Mouse (Mus musculus) kidney, postnatal 0 days (tissue): ENCODE results near the gene Arhgef10l. TPM values are rescaled to one million over a fixed set of nuclear protein-coding genes. Genes with fewer than 3 reads are reported as not detected.
A peak's percentile ranks its signal among the peaks of the same experiment; 100 is the strongest.

Experiments used
- ATAC-seq: fragments of 200-750 bp; cut with Nextera tagmentation; replicated peaks from 2 replicates; pipeline ENCODE4 v1.8.0; 2017; ENCODE audit warnings: low read depth, moderate number of reproducible peaks, moderate TSS enrichment, moderate library complexity; ENCODE audit not compliant: low FRiP score
- DNase-seq: peaks from one replicate; pipeline ENCODE4 v3.0.0-alpha.2; 2016; ENCODE audit warnings: low spot score
- H3K27ac ChIP-seq: fragments of 300-500 bp; sonication (generic); 2 replicates; pipeline ENCODE4 v1.5.1; 2014; ENCODE audit warnings: mild to moderate bottlenecking
- H3K27me3 ChIP-seq: fragments of 300-500 bp; sonication (generic); 2 replicates; pipeline ENCODE4 v1.6.1; 2014; ENCODE audit warnings: low read length, mixed read lengths; ENCODE audit not compliant: insufficient read depth
- H3K36me3 ChIP-seq: fragments of 300-500 bp; sonication (generic); 2 replicates; pipeline ENCODE4 v1.6.1; 2014; ENCODE audit warnings: low read length, mixed read lengths; ENCODE audit not compliant: insufficient read depth
- H3K4me1 ChIP-seq: fragments of 300-500 bp; sonication (generic); replicated peaks from 2 replicates; pipeline ENCODE4 v1.6.1; 2014; ENCODE audit warnings: antibody characterized with exemption, low read length, mixed read lengths; ENCODE audit not compliant: insufficient read depth
- H3K4me2 ChIP-seq: fragments of 300-500 bp; sonication (generic); 2 replicates; pipeline ENCODE4 v1.6.1; 2014; ENCODE audit warnings: mild to moderate bottlenecking, low read length, moderate library complexity, mixed read lengths
- H3K4me3 ChIP-seq: fragments of 300-500 bp; sonication (generic); replicated peaks from 2 replicates; pipeline ENCODE4 v1.5.1; 2014; ENCODE audit warnings: low read depth, low read length
- H3K9ac ChIP-seq: fragments of 300-500 bp; sonication (generic); 2 replicates; pipeline ENCODE4 v1.6.1; 2014; ENCODE audit warnings: low read depth, low read length
- H3K9me3 ChIP-seq: fragments of 300-500 bp; sonication (generic); replicated peaks from 2 replicates; pipeline ENCODE4 v1.6.1; 2016; ENCODE audit warnings: low read length, inconsistent platforms, mixed read lengths
- CTCF ChIP-seq: IDR thresholded peaks from 2 replicates; pipeline ENCODE4 v1.5.1; 2016; ENCODE audit warnings: antibody characterized with exemption, low read depth, mild to moderate bottlenecking, moderate library complexity
- WGBS: fragments of 180-500 bp; shearing (Covaris S2); extraction: QIAGEN DNeasy Blood & Tissue Kit; methylation state at CpG from one replicate; pipeline ENCODE4 v1.1.7; 2014; 5-methylcytosine and 5-hydroxymethylcytosine counted together
- polyA plus RNA-seq: library from polyadenylated mRNA; unstranded; fragments of >200 nt; fragmentation: Nextera tagmentation; extraction: Ambion mirVana; gene quantifications from 2 replicates; pipeline ENCODE4 v1.2.1, GENCODE M21; 2015

Arhgef10l gene
- polyA plus RNA-seq, 1 experiment from 2014 or later = 21.2 TPM

GRCm38 (mm10) chr4:140522873-140523272, 142.9 kb downstream of the Arhgef10l start:
- H3K9ac ChIP-seq = no peak overlapping the region
- H3K9me3 ChIP-seq = no peaks in the 10 kb centered on the region
- no peak for ATAC-seq
- TF ChIP-seq CTCF = no peak
- 94% methylated on average over 4 of the region's 4 CpGs for WGBS
- H3K4me3 ChIP-seq = no peak overlapping the region
- DNase-seq = no peak
- H3K27ac ChIP-seq = no peak overlapping the region
- no peak overlapping the region for H3K4me2 ChIP-seq
- no peaks in the 10 kb centered on the region for H3K27me3 ChIP-seq
- no peaks in the 10 kb centered on the region; the same call in 1 of the 2 replicates for H3K4me1 ChIP-seq
- peaks cover 28% of the 10 kb centered on the region for H3K36me3 ChIP-seq

- Histone ChIP-seq H3K36me3 (peaks cover 36% of the 10 kb centered on the region), H3K27me3 (no peaks in the 10 kb centered on the region), H3K9me3 (no peaks in the 10 kb centered on the region), H3K4me3 (no peak overlapping the region), H3K4me2 (no peak overlapping the region), H3K27ac (no peak overlapping the region), H3K9ac (no peak overlapping the region), H3K4me1 (no peaks in the 10 kb centered on the region; the same call in 1 of the 2 replicates)
- TF ChIP-seq CTCF = no peak
- 93% methylated on average over 9 of the region's 9 CpGs for WGBS
- DNase-seq (no peak), ATAC-seq (no peak)
Observed at GRCm38 (mm10) chr4:140520719-140521118, 145.1 kb downstream of the Arhgef10l start.

- no peak overlapping the region for H3K4me2 ChIP-seq
- peaks cover 35% of the 10 kb centered on the region for H3K36me3 ChIP-seq
- H3K27me3 ChIP-seq = no peaks in the 10 kb centered on the region
- H3K9me3 ChIP-seq = no peaks in the 10 kb centered on the region
- ATAC-seq (no peak), DNase-seq (no peak)
- no peaks in the 10 kb centered on the region for H3K4me1 ChIP-seq
- no peak overlapping the region for H3K9ac ChIP-seq
- H3K27ac ChIP-seq = no peak overlapping the region
- no peak overlapping the region for H3K4me3 ChIP-seq
- TF ChIP-seq CTCF = no peak
- WGBS = 64% methylated on average over 4 of the region's 4 CpGs
Observed at GRCm38 (mm10) chr4:140513797-140514196, 152.0 kb downstream of the Arhgef10l start.

GRCm38 (mm10) chr4:140509856-140510255, 156.0 kb downstream of the Arhgef10l start:
- no peak for TF ChIP-seq CTCF
- no peak for ATAC-seq
- no peak overlapping the region for H3K9ac ChIP-seq
- peaks cover 15% of the 10 kb centered on the region; the same call in 1 of the 2 replicates for H3K36me3 ChIP-seq
- no peaks in the 10 kb centered on the region for H3K4me1 ChIP-seq
- H3K4me3 ChIP-seq = no peak overlapping the region
- DNase-seq = no peak
- no peak overlapping the region for H3K4me2 ChIP-seq
- peaks cover 5% of the 10 kb centered on the region for H3K27me3 ChIP-seq
- H3K27ac ChIP-seq = no peak overlapping the region
- no peaks in the 10 kb centered on the region for H3K9me3 ChIP-seq

GRCm38 (mm10) chr4:140507172-140507714, 158.6 kb downstream of the Arhgef10l start:
- DNase-seq (no peak), ATAC-seq (peak; percentile 25; the same call in 1 of the 2 replicates)
- TF ChIP-seq CTCF = no peak
- Histone ChIP-seq H3K36me3 (no peaks in the 10 kb centered on the region), H3K4me3 (no peak overlapping the region), H3K4me2 (no peak overlapping the region), H3K27me3 (peaks cover 5% of the 10 kb centered on the region), H3K4me1 (no peaks in the 10 kb centered on the region), H3K9me3 (no peaks in the 10 kb centered on the region), H3K9ac (no peak overlapping the region), H3K27ac (no peak overlapping the region)
- 41% methylated on average over 15 of the region's 15 CpGs for WGBS

GRCm38 (mm10) chr4:140505608-140506002, 160.2 kb downstream of the Arhgef10l start:
- Histone ChIP-seq H3K4me3 (no peak overlapping the region), H3K9ac (no peak overlapping the region), H3K9me3 (no peaks in the 10 kb centered on the region), H3K36me3 (no peaks in the 10 kb centered on the region), H3K4me1 (0 out of 2 replicates have a peak, but pooled peaks cover 4% of the 10 kb centered on the region), H3K4me2 (no peak overlapping the region), H3K27ac (no peak overlapping the region), H3K27me3 (peaks cover 5% of the 10 kb centered on the region)
- ATAC-seq = no peak
- 87% methylated on average over 3 of the region's 3 CpGs for WGBS
- no peak for DNase-seq
- no peak for TF ChIP-seq CTCF
